1 mouse cellular context compared by ENCODE assay signal in the genomic region with DNA sequence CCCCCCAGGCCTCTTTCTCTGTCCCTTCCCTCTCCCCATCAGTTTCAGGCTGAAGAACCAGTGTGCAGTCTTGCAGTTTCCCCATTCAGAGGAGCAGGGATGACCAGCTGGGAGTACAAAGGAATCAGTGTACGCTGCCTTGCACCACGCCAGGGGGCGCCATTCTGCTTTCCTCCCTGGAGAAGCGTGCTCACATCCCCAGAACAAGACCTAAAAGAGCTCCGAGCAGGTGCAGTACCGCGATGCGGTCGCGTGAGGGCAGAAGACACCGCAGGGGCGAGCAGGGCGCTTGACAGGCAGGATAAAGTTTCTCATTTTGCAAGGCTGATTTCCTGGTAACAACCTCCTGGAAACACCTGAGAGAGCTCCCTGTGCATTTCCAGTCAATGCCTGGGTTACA.
TF ChIP-seq lines count a peak whose summit lies in the region.

No protein-coding gene starts in this region.

TF ChIP-seq in CH12.LX, 34 proteins besides CTCF, POLR2A, EP300 and RAD21 (continued from another document):
- TF ChIP-seq IRF4 (IDR thresholded peaks at IDR 0.05; ENCODE audit: low read depth, low read length) = peak; percentile 5; the same call in 1 of the 2 replicates
- TF ChIP-seq ZC3H11A (IDR thresholded peaks at IDR 0.05; ENCODE audit: low read depth, low read length) = peak; percentile 64
- peak; percentile 78 for TF ChIP-seq MYC (IDR thresholded peaks at IDR 0.05; ENCODE audit: low read depth, low read length)
- TF ChIP-seq ELF1 (IDR thresholded peaks at IDR 0.05; ENCODE audit: low read depth, low read length) = peak; percentile 20; the same call in 1 of the 2 replicates
- TF ChIP-seq MAFK (IDR thresholded peaks at IDR 0.05; ENCODE audit: insufficient replicate concordance, low read length) = no peak
- TF ChIP-seq BHLHE40 (IDR thresholded peaks at IDR 0.05; ENCODE audit: low read depth, low read length) = peak; percentile 54; the same call in 1 of the 2 replicates
- TF ChIP-seq NELFE (IDR thresholded peaks at IDR 0.05; ENCODE audit: low read depth, low read length) = peak; percentile 37; the same call in 1 of the 2 replicates
- TF ChIP-seq KAT2A (IDR thresholded peaks at IDR 0.05; ENCODE audit: insufficient replicate concordance, low read length) = no peak
